Mouse (Mus musculus) cerebellum, adult 2 months (tissue): ENCODE data around the gene Gli2. TPM values are rescaled to one million over a fixed set of nuclear protein-coding genes. Genes with fewer than 3 reads are reported as not detected.
A peak's percentile ranks its signal among the peaks of the same experiment; 100 is the strongest.

Experiments
- DNase-seq, 2 experiments: peaks; one replicate each; pipeline ENCODE4 v3.0.0; 2021
- H3K27ac ChIP-seq: fragments of 200-500 bp; 2 replicates; pipeline ENCODE4 v1.5.1; 2012; ENCODE audit warnings: low read length, control low read depth, inconsistent platforms; ENCODE audit not compliant: insufficient read depth
- H3K27me3 ChIP-seq: fragments of 200-500 bp; 2 replicates; pipeline ENCODE4 v1.6.1; 2012; ENCODE audit warnings: inconsistent platforms, mild to moderate bottlenecking, low read length, moderate library complexity; ENCODE audit not compliant: control insufficient read depth, insufficient read depth
- H3K4me1 ChIP-seq: fragments of 200-500 bp; 2 replicates; pipeline ENCODE4 v1.6.1; 2011; ENCODE audit warnings: low read length; ENCODE audit not compliant: control insufficient read depth, insufficient read depth
- H3K4me3 ChIP-seq: fragments of 200-500 bp; replicated peaks from 2 replicates; pipeline ENCODE3; 2011; ENCODE audit warnings: mild to moderate bottlenecking, low read depth, low read length, control low read depth; ENCODE audit not compliant: insufficient read depth
- CTCF ChIP-seq: fragments of 200-500 bp; IDR thresholded peaks from 2 replicates; pipeline ENCODE4 v1.5.1; 2011; ENCODE audit warnings: low read depth, mild to moderate bottlenecking, control low read depth, low read length, moderate library complexity, borderline replicate concordance; ENCODE audit not compliant: insufficient read depth
- POLR2A ChIP-seq: fragments of 200-500 bp; IDR thresholded peaks from 2 replicates; pipeline ENCODE4 v1.6.1; 2011; ENCODE audit warnings: low read length, control low read depth, borderline replicate concordance; ENCODE audit not compliant: insufficient read depth
- WGBS: fragments of 180-500 bp; shearing (Covaris S2); methylation state at CpG from one replicate; pipeline ENCODE4 v1.1.7; 2018; 5-methylcytosine and 5-hydroxymethylcytosine counted together
- polyA plus RNA-seq: library from polyadenylated mRNA; depleted of rRNA; stranded (reverse); fragments of >200 nt; gene quantifications from 2 replicates; pipeline ENCODE4 v1.2.3, GENCODE M21; 2012

The Gli2 gene
- polyA plus RNA-seq, 1 experiment: 2.4 TPM

GRCm38 (mm10) chr1:119048988-119049387 lies 4.4 kb downstream of the Gli2 start:
- no peak for DNase-seq
- Histone ChIP-seq H3K27me3 (peaks cover 8% of the 10 kb centered on the region; the same call in 1 of the 2 replicates), H3K4me3 (no peak overlapping the region), H3K27ac (no peak overlapping the region), H3K4me1 (peaks cover 8% of the 10 kb centered on the region; the same call in 1 of the 2 replicates)
- 22% methylated on average over 11 of the region's 11 CpGs for WGBS
- TF ChIP-seq CTCF (no peak), POLR2A (no peak)

GRCm38 (mm10) chr1:119048547-119048946 lies 4.9 kb downstream of the Gli2 start:
- H3K4me1 ChIP-seq: peaks cover 8% of the 10 kb centered on the region; the same call in 1 of the 2 replicates
- H3K27me3 ChIP-seq: peaks cover 8% of the 10 kb centered on the region; the same call in 1 of the 2 replicates
- peak overlapping the region; percentile 23; the same call in 1 of the 2 replicates for H3K27ac ChIP-seq
- DNase-seq: no peak
- no peak overlapping the region for H3K4me3 ChIP-seq
- no peak for TF ChIP-seq POLR2A
- 14% methylated on average over 6 of the region's 6 CpGs for WGBS

DNA sequence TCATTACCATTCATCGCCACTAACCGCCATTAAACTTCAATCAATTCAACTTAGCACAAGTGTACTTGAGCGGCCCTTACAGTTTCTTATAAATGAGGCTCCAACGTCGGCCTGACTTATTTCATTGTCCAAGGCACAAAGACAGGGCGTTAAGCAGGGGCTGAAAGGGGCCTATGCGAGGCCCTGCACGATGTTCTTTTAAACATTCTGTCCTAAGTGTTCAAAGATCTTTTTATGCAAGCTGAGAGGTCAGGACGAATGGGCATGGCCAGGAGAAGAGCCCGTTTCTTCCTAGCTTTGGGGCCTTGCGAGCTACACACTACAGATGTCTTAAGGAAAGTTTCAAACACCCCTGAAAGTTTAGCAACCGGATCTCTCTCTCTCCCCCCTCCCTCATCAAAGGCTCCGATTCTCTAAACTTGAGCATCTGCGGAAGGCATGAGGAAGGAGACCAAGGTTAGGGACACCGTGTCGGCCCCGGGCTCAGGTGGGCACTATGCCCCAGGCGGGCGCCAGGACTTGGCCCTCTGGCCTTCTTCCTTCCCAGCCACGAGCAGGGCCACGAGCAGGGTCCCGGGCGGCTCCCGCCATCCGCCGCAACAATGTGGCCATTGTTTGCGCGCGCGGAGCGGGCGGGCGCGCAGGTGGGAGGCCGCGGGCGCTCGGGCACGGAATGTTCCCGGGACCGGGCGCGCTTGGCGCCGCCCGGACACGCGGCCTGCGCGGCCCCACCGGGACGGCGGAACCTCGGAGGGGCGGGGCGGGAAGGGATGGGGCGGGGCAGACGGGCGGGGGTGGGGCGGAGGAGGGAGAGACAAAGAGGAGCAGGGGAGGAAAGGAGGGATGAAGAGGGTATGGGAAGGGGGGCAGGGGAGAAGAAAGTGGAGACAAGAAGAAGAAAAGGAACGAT lies 5.7 kb downstream of the Gli2 start:
- DNase-seq: peak; percentile 24 to 35

DNA sequence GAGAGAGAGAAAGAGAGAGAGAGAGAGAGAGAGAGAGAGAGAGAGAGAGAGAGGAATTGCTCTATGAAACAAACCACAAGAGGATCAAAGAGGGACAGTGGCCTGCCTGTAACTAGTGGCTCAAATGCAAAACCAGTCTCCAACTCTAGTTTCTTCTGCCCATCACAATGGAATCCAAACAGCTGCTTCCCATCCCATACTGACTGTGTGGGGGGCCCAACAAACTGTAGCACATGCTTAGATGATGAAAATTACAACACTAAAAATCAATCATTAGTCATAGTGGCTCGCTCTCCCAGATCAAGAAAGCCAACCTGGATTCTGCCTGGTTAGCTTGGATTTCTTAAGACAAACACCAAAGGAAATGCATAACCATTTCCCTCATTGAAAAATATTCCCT lies 15.0 kb downstream of the Gli2 start:
- H3K4me3 ChIP-seq: no peak overlapping the region
- H3K4me1 ChIP-seq: no peaks in the 10 kb centered on the region
- no peaks in the 10 kb centered on the region; the same call in 1 of the 2 replicates for H3K27me3 ChIP-seq
- 100% methylated on average over 1 of the region's 1 CpGs for WGBS
- H3K27ac ChIP-seq: no peak overlapping the region
- no peak for TF ChIP-seq CTCF
- TF ChIP-seq POLR2A: no peak
- no peak for DNase-seq

More for the DNA sequence above, 5.7 kb downstream of the Gli2 start:
- Histone ChIP-seq H3K4me1 (peaks cover 8% of the 10 kb centered on the region; the same call in 1 of the 2 replicates), H3K27ac (peak overlapping the region; percentile 56; the same call in 1 of the 2 replicates), H3K27me3 (peaks cover 6% of the 10 kb centered on the region; the same call in 1 of the 2 replicates), H3K4me3 (peak overlapping the region; percentile 18)
- no peak for TF ChIP-seq POLR2A
- no peak for TF ChIP-seq CTCF
- 5% methylated on average over 59 of the region's 61 CpGs for WGBS

- Histone ChIP-seq H3K4me3 (no peak overlapping the region), H3K27me3 (no peaks in the 10 kb centered on the region), H3K27ac (no peak overlapping the region), H3K4me1 (no peaks in the 10 kb centered on the region)
- no peak for DNase-seq
- TF ChIP-seq CTCF (no peak), POLR2A (no peak)
- 83% methylated on average over 8 of the region's 8 CpGs for WGBS
Measured at GRCm38 (mm10) chr1:119035931-119036330, 17.5 kb downstream of the Gli2 start.

GRCm38 (mm10) chr1:119035301-119035700 lies 18.1 kb downstream of the Gli2 start:
- no peak for DNase-seq
- no peak for TF ChIP-seq POLR2A
- no peak for TF ChIP-seq CTCF
- Histone ChIP-seq H3K4me1 (no peaks in the 10 kb centered on the region), H3K4me3 (no peak overlapping the region), H3K27me3 (no peaks in the 10 kb centered on the region), H3K27ac (no peak overlapping the region)
- whole genome bisulfite sequencing: 68% methylated on average over 9 of the region's 9 CpGs

- H3K4me3 ChIP-seq: no peak overlapping the region
- H3K27ac ChIP-seq: no peak overlapping the region
- no peak for DNase-seq
- TF ChIP-seq POLR2A (no peak), CTCF (no peak)
- no peaks in the 10 kb centered on the region for H3K4me1 ChIP-seq
- 61% methylated on average over 13 of the region's 13 CpGs for WGBS
- H3K27me3 ChIP-seq: no peaks in the 10 kb centered on the region
Measured at GRCm38 (mm10) chr1:119034163-119034705, 19.2 kb downstream of the Gli2 start.
